Mouse (Mus musculus): Measurements from ENCODE around the gene Mccc1.

Gene Mccc1

DNA sequence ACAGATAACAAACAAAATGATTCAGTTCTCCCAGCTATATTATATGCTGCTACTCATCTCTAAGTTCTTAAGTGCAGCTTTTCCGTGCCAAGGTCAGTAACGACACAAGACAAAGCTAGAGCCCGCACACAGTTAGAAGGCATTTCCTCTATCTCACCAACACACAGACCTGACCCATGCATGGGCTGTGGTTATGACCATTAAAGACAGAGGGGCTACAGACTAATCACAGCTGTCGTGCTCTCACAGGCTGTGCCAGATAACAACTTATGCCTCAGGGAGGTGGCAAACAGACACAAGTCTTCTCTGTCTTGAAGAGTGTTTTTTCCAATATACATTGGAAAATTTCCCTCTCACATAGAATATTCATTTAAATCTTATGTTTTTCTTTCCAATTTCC lies 35.5 kb downstream of the Mccc1 start:
- DNase-seq (ENCODE audit: low spot score in 2 of 2): no peak

GRCm38 (mm10) chr3:35963921-35964320 lies 36.6 kb downstream of the Mccc1 start:
- DNase-seq (ENCODE audit: low spot score in 2 of 2): no peak

DNA sequence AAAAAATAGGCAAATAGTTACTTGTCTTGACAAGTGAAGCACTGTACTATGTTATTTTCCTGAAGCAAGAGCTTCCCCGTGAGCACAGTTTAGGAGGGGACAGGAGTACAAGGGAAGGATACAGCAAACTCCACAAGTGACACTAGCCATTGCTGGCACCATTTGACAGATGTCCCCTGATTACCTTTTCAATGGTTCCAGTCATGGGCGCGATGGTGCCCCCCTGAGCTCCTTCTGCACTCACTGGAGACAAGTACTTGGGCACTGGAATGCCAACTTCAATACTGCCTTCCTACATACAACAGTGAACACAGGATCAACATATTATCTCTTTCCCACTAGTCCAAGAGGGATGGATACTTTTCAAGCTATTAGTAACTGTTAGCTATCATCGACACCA lies 37.1 kb downstream of the Mccc1 start:
- no peak for DNase-seq (ENCODE audit: low spot score in 2 of 2)

- DNase-seq (ENCODE audit: low spot score in 2 of 2): no peak
These were observed 37.5 kb downstream of the Mccc1 start for GRCm38 (mm10) chr3:35962967-35963366.

- DNase-seq (ENCODE audit: low spot score in 2 of 2): no peak
These were observed 43.2 kb downstream of the Mccc1 start for GRCm38 (mm10) chr3:35957230-35957629.

DNA sequence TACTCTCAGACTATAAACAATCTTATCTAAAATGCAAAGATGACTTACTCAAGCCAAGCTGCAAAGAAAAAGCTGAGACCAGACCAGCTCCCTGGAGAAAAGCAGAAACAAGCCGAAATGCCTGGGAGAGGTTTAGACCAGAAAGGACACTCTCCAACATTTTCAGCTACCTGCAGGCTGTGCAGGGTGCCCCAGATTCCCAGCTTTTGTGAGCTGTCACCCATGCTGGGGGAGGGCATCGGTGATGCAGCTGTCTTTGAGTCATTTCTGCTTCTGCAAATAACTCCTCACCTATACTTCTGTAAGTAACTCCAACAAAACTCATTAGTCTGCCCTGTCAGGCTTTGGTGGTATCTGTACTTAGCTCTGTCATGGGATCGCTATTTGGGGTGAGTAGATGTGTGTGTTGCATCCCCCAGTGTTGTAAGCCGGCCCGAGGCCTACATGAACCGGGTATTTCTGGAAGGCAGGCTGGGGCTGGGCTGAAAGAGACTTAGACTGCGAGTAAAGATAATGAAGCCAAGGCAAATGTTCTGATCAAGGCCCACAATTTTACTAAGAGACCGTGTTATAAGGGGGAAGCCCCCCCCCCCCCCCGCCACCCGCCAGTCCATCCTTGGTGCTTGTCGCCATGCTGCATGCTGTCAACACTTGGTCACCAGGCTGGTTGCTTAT lies 45.4 kb downstream of the Mccc1 start:
- DNase-seq (ENCODE audit: low spot score in 2 of 2): no peak

DNA sequence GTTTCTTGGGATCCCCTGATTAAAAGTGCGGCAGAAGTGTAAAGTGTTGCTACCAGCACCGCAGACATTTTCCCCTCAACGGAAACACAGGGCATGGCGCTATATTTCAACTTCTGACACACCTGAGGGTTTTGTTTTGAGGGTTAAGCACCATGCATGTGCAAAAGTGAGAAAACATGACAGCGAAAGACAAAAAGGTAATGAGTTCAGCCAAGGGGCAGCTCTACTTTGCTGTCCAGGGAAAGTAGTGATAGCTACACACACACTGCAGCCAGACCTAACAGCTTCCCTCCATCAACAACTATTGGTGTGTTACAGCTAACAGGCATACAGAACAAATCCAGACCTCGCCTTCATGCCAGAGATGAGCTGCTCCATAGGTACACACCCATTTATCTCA lies 46.7 kb downstream of the Mccc1 start:
- DNase-seq (ENCODE audit: low spot score in 2 of 2): no peak

DNA sequence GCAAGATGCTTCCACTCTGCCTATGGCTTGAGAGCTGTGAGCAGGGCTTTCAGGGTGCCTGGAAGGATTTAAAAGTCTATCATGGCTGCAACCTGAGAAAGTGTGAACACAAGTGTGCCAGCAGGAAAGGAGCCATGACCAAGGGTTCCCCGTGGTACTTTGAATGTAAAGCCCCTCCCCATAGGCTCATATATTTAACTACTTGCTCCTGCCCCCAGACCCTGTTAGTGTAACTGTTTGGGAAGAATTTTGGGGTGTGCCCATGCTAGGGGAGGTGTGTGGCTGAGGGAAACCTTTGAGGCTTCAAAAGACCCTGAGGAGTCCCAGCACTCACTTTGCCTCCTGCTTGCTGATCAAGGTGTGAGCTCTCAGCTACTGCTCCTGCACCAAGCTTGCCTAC lies 47.3 kb downstream of the Mccc1 start:
- no peak for DNase-seq (ENCODE audit: low spot score in 2 of 2)

DNA sequence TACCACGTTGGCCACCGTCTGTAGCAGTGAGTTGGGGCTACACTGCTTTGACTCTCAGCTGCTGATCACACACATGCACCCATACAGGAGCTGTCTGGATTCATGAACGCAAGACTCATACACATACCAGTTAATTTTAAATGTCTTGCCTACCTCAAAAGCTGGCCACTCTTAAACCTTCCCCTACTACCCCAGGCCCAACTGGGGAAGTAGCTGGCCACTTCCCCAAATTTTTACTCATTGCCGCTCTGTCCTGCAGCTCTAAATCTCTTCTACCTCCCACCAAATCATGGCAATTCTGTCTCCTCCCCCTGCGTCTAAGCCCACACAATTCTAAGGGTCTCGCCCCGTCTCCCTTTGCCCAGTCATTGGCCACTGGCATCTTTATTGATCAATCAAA lies 52.3 kb downstream of the Mccc1 start:
- DNase-seq (ENCODE audit: low spot score in 2 of 2): no peak

- DNase-seq (ENCODE audit: low spot score in 2 of 2): no peak
These were observed 59.9 kb downstream of the Mccc1 start for GRCm38 (mm10) chr3:35940520-35941135.

DNA sequence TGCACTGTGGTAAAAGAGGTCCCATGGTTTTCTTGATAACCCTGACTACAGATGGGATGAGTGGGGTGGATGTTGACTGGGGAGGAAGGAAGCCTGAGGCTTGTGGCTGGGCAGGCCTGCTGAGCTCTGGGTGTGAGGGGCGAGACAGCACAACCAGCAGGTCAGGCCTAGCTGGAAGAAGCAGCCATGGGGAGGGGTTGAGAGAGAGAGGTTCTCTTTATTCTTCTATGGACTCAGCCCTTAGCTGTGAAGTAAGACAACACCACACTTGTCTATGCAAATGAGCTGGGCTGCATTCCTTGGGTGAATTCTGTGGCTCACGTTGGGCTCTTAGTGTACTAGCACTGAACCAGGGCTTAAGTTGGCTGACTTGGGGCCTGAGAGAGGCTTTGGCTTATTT lies 60.4 kb downstream of the Mccc1 start:
- DNase-seq (ENCODE audit: low spot score in 2 of 2): no peak

- no peak for DNase-seq (ENCODE audit: low spot score in 2 of 2)
These were observed 63.1 kb downstream of the Mccc1 start, which contains the start of gene Dcun1d1 for GRCm38 (mm10) chr3:35937345-35937744. Gene Dcun1d1 (minus strand): TSS chr3:35937445.

DNA sequence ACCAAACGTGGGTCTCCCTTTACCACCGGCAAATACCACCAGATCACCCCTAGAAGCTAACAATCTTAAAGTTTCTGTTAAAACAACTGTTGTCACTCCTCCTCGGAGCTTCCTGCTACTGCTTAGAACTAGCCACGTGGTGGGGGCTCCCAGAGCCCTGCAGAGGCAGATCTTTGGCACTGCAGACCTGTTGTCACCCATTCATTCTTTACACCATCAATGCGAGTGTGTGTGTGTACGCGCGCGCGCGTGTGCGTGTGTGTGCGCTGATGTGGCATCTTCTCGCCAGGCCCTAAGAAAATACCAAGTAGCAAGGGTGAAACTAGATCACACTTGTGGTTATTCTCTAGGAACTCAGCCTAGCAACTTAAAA lies 67.1 kb downstream of the Mccc1 start:
- DNase-seq (ENCODE audit: low spot score in 2 of 2): peak in 1 of 2 experiments; percentile 31

DNA sequence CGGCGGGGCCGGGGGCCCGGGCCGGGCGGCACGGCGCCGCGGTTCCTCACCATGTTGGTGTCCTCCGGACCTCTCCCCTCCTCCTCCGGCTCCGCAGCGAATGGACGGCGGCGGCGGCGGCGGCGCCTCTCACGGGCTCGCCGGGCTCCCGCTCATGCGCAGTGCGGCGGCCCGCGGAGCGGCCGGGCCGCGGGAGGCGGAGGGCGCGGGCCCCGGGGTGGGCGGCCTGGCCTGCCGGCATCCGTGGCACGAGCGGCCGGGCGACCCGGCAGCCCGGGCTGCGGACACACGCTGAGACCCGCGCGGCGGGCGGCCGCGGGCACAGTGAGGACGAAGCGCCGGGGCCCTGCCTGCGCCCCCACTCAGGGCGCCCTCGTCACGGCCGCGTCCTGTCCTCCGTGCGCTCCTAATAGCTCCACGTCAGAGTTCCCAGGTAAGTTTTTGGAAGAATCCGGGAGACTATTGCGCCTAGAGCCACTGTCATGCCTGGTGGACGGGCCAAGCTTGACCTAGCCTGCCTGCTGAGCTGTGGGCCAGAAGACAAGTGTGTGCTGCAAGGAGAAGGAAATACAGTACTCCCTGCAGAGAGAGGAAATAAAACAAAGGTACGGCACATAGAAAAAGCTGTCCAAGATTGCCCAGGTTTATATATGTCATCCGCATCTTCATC lies 67.6 kb downstream of the Mccc1 start:
- peak; percentile 64 to 76 for DNase-seq (ENCODE audit: low spot score in 2 of 2)

- DNase-seq (ENCODE audit: low spot score in 2 of 2): peak in 1 of 2 experiments; percentile 36
These were observed 68.4 kb downstream of the Mccc1 start for GRCm38 (mm10) chr3:35931896-35932727.

DNA sequence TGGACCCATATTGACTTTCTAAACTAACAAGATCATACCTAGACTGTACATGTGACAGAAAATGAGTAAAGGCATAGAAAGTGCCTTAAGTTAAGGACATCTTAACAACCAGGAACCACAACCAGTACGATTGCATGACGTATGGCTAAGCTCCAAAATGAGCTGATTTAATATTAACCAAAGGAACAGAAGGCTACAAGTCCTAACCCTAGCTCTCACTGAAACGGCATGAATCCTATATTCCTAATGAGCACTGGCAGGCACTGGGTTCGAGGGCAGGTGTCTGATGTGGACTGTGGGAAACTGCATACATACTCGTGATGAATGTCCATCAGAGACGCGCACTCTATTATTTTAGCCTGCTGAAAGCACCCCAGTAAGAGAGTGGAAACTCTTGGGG lies 69.1 kb downstream of the Mccc1 start:
- DNase-seq (ENCODE audit: low spot score in 2 of 2): no peak

- DNase-seq (ENCODE audit: low spot score in 2 of 2): no peak
These were observed 70.6 kb downstream of the Mccc1 start for GRCm38 (mm10) chr3:35929831-35930230.

DNA sequence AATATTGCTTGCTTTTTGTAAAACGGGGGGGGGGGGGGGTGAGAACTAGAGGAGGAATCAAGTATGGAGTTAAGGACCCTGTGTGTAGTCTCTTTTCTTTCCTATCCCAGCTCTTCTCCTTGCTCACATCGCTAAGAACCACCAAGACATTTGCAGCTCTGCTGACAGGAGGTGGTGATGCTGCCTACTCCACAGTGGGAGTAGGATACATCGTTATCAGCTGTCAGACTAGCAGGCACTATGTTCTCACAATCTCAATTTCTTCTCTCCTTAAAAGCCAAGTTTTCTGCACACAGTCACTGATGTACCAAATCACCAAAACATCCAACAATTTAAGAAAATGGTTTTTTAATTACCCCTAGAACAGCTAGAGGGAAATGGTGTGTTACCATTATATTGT lies 71.1 kb downstream of the Mccc1 start:
- DNase-seq (ENCODE audit: low spot score in 2 of 2): no peak

DNA sequence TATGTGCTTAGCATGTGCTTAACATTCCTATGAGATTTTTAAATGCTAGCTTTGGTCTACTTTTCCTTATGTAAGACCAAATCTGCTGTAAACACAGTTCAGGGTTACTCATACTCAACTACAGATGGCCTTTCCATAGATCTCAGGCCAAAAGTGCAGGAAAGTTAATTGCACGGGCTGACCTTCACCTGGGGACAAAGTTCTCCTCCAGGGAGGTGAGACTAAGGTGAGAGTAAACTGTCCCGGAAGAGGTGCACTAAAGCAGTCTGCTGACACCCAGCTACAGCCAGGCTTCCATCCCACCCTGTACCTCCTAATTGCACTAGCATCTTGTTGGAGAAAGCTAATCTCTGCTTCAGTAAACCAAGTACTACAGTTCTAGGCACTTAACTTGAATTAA lies 74.6 kb downstream of the Mccc1 start:
- no peak for DNase-seq (ENCODE audit: low spot score in 2 of 2)

- DNase-seq (ENCODE audit: low spot score in 2 of 2): no peak
These were observed 76.5 kb downstream of the Mccc1 start for GRCm38 (mm10) chr3:35924007-35924406.

DNA sequence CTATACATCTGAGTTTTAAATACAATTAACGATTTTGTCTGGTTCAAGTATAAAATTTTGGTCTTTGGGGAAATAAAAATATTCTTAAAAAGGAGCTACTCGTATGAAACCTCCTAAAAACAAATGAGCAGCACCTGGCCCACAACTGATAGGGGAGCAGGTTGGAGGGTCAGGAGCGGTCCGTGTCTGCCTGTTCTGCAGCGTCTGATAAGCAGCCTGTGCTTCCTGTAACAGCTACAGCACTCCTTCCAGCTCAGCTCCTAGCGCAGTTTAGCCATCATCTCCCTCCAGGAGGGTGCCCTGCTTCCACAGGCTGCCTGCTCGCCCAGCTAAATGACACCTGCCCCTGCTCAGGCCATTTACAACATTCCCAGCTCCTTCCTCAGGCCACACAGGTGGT lies 77.0 kb downstream of the Mccc1 start:
- no peak for DNase-seq (ENCODE audit: low spot score in 2 of 2)

DNA sequence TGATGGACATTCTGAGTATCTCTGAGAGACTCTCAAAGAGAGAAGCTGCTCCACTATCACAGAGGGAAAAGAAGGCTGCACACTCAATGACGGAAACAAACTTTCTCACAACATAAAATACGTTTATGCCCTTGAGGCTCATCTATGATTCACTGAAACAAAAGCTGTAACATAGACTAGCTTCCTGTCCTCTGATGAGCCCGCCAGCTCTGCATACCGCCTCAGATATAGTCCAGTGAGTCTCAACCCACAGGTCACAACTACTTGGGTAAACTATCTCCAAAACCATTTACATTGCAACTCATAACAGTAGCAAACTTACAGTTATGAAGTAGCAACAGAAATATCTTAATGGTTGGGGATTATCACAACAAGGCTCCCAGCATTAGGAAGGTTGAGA lies 78.0 kb downstream of the Mccc1 start:
- DNase-seq (ENCODE audit: low spot score in 2 of 2): no peak

Measured in frontal cortex, postnatal 10 days (tissue).